Mouse (Mus musculus) liver, adult 2 months (tissue): ENCODE measurements around the gene Tbr1.

Source experiments
- CTCF ChIP-seq: fragments of 200-500 bp; IDR thresholded peaks from 2 replicates; pipeline ENCODE4 v1.5.1; 2011; ENCODE audit warnings: low read depth, low read length, control low read depth
- POLR2A ChIP-seq: fragments of 200-500 bp; IDR thresholded peaks from 2 replicates; pipeline ENCODE4 v1.6.1; 2011; ENCODE audit warnings: low read length, control low read depth; ENCODE audit not compliant: insufficient read depth; ENCODE audit errors: extremely low read depth

- TF ChIP-seq CTCF (no peak), POLR2A (no peak)
These were observed 975 bp downstream of the Tbr1 start for GRCm38 (mm10) chr2:61803443-61804367.
